Mouse (Mus musculus) lung, embryonic 15.5 days (tissue): ENCODE measurements around the gene Psma4. TPM values are rescaled to one million over a fixed set of nuclear protein-coding genes. Genes with fewer than 3 reads are reported as not detected.

Experiments used
- ATAC-seq: fragments of 200-750 bp; cut with Nextera tagmentation; 2 replicates; pipeline ENCODE4 v1.8.0; 2017; ENCODE audit warnings: moderate number of reproducible peaks, borderline replicate concordance; ENCODE audit not compliant: low FRiP score, low TSS enrichment; ENCODE audit errors: extremely low read depth
- H3K27ac ChIP-seq: fragments of 300-500 bp; sonication (generic); 2 replicates; pipeline ENCODE4 v1.5.1; 2015; ENCODE audit warnings: moderate library complexity, mild to moderate bottlenecking, inconsistent platforms
- H3K27me3 ChIP-seq: fragments of 300-500 bp; sonication (generic); 2 replicates; pipeline ENCODE4 v1.6.1; 2015; ENCODE audit warnings: inconsistent platforms
- H3K36me3 ChIP-seq: fragments of 300-500 bp; sonication (generic); 2 replicates; pipeline ENCODE4 v1.6.1; 2015; ENCODE audit warnings: inconsistent platforms
- H3K4me1 ChIP-seq: fragments of 300-500 bp; sonication (generic); 2 replicates; pipeline ENCODE4 v1.6.1; 2015; ENCODE audit warnings: inconsistent platforms
- H3K4me2 ChIP-seq: fragments of 300-500 bp; sonication (generic); 2 replicates; pipeline ENCODE4 v1.6.1; 2015; ENCODE audit warnings: inconsistent platforms, mild to moderate bottlenecking, moderate library complexity
- H3K4me3 ChIP-seq: fragments of 300-500 bp; sonication (generic); 2 replicates; pipeline ENCODE4 v1.5.1; 2015; ENCODE audit warnings: mild to moderate bottlenecking, inconsistent platforms
- H3K9ac ChIP-seq: fragments of 300-500 bp; sonication (generic); 2 replicates; pipeline ENCODE4 v1.6.1; 2015; ENCODE audit warnings: inconsistent platforms
- H3K9me3 ChIP-seq: fragments of 300-500 bp; sonication (generic); 2 replicates; pipeline ENCODE4 v1.6.1; 2016; ENCODE audit warnings: inconsistent platforms
- WGBS: fragments of 180-500 bp; shearing (Covaris S2); methylation state at CpG from one replicate; pipeline ENCODE4 v1.1.7; 2015; 5-methylcytosine and 5-hydroxymethylcytosine counted together
- polyA plus RNA-seq: library from polyadenylated mRNA; unstranded; fragments of >200 nt; fragmentation: Nextera tagmentation; extraction: Ambion mirVana; gene quantifications from 2 replicates; pipeline ENCODE4 v1.2.1, GENCODE M21; 2015

Gene Psma4
- 284 and 288 TPM in 2 replicates for polyA plus RNA-seq

DNA sequence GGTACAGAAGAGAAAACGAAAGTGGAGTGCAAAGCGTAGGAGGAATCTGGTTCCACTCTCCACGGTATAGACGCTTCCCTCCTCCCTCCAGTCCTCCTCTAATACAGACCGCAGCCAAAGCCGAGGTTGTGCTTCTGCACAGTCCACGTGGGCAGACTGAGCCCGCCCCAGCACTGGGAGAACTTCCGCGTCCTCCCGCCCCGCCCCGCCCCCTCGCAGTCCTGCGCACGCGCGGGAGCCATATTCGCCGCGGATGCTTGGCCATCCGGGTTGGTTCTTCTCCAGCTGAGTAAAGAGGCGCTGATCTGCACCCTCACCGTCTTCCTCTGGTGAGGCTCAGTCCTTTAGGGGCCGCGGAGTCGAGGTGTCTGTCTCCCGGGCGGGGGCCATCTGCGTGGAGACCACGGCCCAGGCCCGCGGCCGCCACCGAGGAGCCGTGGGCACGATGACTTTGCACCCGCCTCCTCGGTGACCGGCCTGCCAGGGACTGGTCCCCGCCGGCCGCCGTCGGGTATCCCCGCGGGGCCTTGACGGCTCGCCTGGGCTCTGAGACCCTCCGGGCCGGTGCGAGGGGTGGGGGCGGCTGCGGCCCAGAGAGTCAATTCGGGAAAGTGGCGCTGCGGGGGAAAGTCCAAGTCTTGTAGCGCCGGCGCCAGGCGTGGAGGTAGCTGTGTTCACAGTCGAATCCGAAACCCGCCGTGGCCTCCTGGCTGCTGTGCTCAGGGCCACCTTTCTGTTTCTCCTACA, at the start of gene Psma4, which contains the start of gene AY074887:
Gene Psma4, plus strand, starts transcription at position 216 of the 747 bp plus-strand sequence.
Gene AY074887, minus strand, starts transcription at position 424 of the 747 bp plus-strand sequence.
- Histone ChIP-seq H3K4me2 (peak within 1 kb of the TSS; percentile 60), H3K9ac (peak within 1 kb of the TSS; percentile 92), H3K4me3 (peak within 1 kb of the TSS; percentile 96), H3K36me3 (peaks cover 23% of the 10 kb centered on the region), H3K27me3 (no peaks in the 10 kb centered on the region), H3K9me3 (no peaks in the 10 kb centered on the region), H3K4me1 (peaks cover 6% of the 10 kb centered on the region), H3K27ac (peak within 1 kb of the TSS; percentile 92)
- peak; percentile 100 for ATAC-seq
- WGBS = under 1% methylated on average over 65 of the region's 65 CpGs

DNA sequence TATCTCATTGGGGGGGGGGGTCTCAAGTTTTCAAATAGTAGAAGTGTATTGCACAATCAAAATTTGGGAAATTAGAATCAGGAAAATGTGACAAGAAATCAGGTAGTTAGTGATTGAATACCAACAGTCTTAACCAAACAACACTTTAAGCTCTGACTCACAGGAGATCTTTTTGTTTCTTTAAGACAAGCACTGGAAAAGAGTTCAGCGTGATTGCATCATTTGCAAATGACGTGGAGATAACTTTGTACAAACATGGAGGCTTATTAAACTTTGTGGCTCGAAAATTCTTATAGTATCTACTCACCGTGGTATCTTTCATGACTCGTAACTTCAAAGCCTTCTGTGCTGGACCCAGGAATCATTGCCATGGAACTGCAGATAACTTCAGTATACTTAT, 41.1 kb upstream of the Psma4 start:
- ATAC-seq = no peak
- Histone ChIP-seq H3K4me2 (no peak overlapping the region), H3K4me3 (no peak overlapping the region), H3K27ac (no peak overlapping the region), H3K4me1 (no peaks in the 10 kb centered on the region), H3K36me3 (peaks cover 47% of the 10 kb centered on the region), H3K27me3 (no peaks in the 10 kb centered on the region), H3K9me3 (no peaks in the 10 kb centered on the region), H3K9ac (no peak overlapping the region)
- WGBS = 66% methylated on average over 5 of the region's 5 CpGs

DNA sequence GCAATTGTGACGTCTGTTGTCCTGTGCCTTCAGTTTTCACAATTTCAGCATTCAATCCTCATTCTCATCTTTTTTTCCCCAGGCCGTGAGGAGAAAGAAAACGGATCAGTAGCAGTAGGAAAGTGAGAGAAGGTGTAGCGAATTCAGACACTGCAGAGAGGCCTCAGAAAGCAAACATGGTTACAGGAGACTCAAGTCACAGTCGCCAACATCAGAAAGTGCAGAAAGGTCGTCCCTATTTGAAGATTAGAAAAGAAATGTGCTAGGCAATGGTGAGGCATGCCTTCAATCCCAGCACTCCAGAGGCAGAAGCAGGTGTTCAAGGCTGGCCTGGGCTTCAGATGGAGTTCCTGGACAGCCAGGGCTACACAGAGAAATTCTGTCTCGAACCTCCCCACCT, 35.0 kb upstream of the Psma4 start:
- Histone ChIP-seq H3K36me3 (peaks cover 8% of the 10 kb centered on the region; the same call in 1 of the 2 replicates), H3K4me1 (peaks cover 12% of the 10 kb centered on the region; the same call in 1 of the 2 replicates), H3K27me3 (no peaks in the 10 kb centered on the region), H3K4me2 (no peak overlapping the region), H3K9ac (no peak overlapping the region), H3K9me3 (no peaks in the 10 kb centered on the region), H3K27ac (no peak overlapping the region), H3K4me3 (no peak overlapping the region)
- 58% methylated on average over 7 of the region's 7 CpGs for WGBS
- ATAC-seq = no peak

DNA sequence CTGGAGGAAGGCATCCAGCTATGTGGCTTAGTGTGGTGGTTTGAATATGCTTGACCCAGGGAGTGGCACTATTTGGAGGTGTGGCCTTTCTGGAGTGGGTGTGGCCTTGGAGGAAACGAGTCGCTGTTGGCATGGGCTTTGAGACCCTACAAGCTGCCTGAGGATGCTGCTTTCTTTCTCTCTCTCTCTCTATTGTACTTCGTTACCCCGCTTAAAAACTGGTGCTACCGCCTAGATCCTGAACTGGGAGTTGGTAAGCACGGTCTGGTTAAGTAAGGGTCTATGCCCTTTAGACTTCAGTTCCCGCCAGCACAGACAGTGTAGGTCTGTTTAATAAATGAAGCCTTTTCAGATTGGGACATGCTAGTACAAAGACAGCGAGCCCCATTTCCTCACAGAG, 34.2 kb upstream of the Psma4 start:
- H3K27ac ChIP-seq = no peak overlapping the region
- H3K9me3 ChIP-seq = no peaks in the 10 kb centered on the region
- H3K4me1 ChIP-seq = peaks cover 12% of the 10 kb centered on the region; the same call in 1 of the 2 replicates
- H3K4me2 ChIP-seq = peak overlapping the region; percentile 90
- H3K36me3 ChIP-seq = peaks cover 5% of the 10 kb centered on the region; the same call in 1 of the 2 replicates
- ATAC-seq = no peak
- H3K4me3 ChIP-seq = peak overlapping the region; percentile 66
- no peaks in the 10 kb centered on the region for H3K27me3 ChIP-seq
- WGBS = 74% methylated on average over 8 of the region's 8 CpGs
- no peak overlapping the region for H3K9ac ChIP-seq

DNA sequence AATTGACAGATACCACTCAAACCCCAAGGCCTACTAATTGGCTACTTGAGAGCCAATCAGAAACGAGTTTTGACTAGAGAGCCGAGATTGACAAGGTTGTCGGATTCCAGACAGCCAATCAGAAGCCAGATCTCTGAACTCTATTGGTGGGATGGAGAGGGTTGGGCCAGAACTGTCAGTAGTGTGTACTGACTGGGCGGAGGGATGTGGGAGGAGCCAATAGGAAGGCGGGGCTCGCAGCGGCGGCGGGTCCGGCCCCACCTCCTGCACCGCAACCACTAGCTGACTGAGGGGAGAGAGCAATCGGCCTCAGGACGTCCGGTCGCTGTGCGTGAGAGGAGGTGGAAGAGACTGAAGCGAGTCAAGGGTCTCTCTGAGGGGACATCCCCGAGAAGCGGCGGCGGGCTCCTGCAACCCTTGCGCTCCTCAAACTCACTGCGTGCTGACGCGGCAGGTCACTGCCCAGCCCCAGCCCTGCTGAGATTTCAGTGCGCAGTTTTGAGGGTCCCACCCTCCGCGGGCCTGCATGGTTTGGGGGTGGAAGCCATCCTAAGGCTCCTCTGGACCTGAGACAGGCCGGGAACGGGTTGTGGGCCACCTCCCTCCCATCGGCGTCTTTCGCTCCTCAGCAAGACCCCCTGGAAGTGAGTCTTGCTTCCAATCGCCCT, 33.4 kb upstream of the Psma4 start, which contains the start of gene Hykk:
Gene Hykk, plus strand, starts transcription at position 274 of the 668 bp plus-strand sequence.
- under 1% methylated on average over 34 of the region's 34 CpGs for whole genome bisulfite sequencing
- peak; percentile 99 for ATAC-seq
- Histone ChIP-seq H3K9ac (peak within 1 kb of the TSS; percentile 73), H3K4me1 (peaks cover 12% of the 10 kb centered on the region; the same call in 1 of the 2 replicates), H3K27ac (peak within 1 kb of the TSS; percentile 55; the same call in 1 of the 2 replicates), H3K36me3 (0 out of 2 replicates have a peak, but pooled peaks cover 2% of the 10 kb centered on the region), H3K27me3 (no peaks in the 10 kb centered on the region), H3K4me2 (peak within 1 kb of the TSS; percentile 90), H3K9me3 (no peaks in the 10 kb centered on the region), H3K4me3 (peak within 1 kb of the TSS; percentile 66)

DNA sequence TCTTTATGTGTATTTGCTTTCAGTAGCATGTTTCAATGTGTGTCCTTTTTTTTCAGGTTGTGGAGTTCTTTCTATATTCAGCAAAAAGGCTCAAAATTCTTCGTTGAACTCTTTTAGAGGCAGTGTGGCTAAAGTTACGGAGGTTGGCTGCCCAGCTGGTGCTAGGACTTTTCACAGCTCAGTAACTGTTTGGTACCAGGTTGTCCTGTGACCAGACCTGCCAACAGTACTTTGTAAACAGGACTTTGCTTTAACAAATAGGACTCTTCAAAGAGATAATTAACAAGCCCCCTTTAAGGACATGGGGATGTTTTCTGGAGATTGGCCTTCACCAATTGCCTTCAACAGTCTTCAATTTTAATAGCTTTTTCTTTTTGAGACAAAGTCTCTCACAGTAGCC, 32.4 kb upstream of the Psma4 start:
- WGBS = 61% methylated on average over 2 of the region's 2 CpGs
- Histone ChIP-seq H3K4me3 (peak overlapping the region; percentile 66), H3K4me2 (peak overlapping the region; percentile 90)

DNA sequence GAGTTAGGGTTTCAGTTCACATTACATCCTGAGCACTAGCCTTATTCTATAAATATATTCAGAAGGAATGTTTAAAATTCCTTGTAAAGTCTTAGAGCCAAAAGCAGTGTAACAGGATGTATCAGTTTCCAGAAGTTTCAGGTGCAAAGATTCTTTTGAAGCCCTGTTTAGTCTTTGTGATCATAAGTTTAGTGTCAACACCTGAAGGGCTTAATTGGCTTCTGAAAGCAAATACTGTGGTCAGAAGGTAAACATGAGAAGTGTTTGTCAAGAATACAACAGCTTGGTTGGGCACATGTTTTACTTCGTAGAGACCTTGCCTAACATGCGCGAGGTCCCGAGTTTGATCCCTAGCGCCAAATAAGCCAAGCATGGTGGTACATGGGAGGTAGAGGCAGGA, 31.8 kb upstream of the Psma4 start:
- no peak overlapping the region for H3K9ac ChIP-seq
- no peaks in the 10 kb centered on the region for H3K27me3 ChIP-seq
- no peaks in the 10 kb centered on the region for H3K9me3 ChIP-seq
- H3K4me1 ChIP-seq = peaks cover 12% of the 10 kb centered on the region; the same call in 1 of the 2 replicates
- no peak overlapping the region for H3K4me2 ChIP-seq
- no peak for ATAC-seq
- H3K36me3 ChIP-seq = 0 out of 2 replicates have a peak, but pooled peaks cover 5% of the 10 kb centered on the region
- H3K4me3 ChIP-seq = no peak overlapping the region
- H3K27ac ChIP-seq = no peak overlapping the region; the same call in 1 of the 2 replicates
- 63% methylated on average over 5 of the region's 5 CpGs for WGBS

More for the DNA sequence above, 32.4 kb upstream of the Psma4 start:
- no peak for ATAC-seq
- Histone ChIP-seq H3K9ac (0 out of 2 replicates have a peak overlapping the region, but pooled peaks have one; percentile 73), H3K36me3 (0 out of 2 replicates have a peak, but pooled peaks cover 5% of the 10 kb centered on the region), H3K27ac (no peak overlapping the region), H3K9me3 (no peaks in the 10 kb centered on the region), H3K27me3 (no peaks in the 10 kb centered on the region), H3K4me1 (peaks cover 12% of the 10 kb centered on the region; the same call in 1 of the 2 replicates)

DNA sequence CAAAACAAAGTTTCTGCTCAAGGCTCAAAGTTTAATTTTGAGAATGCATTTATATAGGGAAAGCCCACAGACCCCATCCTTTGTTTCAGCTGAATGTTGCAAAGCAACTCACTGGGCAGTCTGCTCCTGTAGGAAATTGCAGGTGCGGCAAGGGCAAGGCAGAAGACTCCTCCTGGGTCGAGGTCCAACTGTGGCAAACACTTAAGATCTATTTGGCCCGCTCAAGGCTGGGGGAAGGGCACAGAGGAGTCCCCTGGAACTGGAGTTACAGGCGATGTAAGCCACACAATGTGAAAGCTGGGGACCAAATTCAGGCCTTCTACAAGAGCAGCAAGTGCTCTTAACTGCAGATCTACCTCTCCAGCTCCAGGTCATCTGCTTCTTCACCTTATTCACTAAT, 30.6 kb upstream of the Psma4 start:
- Histone ChIP-seq H3K27me3 (no peaks in the 10 kb centered on the region), H3K9ac (no peak overlapping the region), H3K4me3 (no peak overlapping the region), H3K4me2 (no peak overlapping the region), H3K27ac (no peak overlapping the region), H3K4me1 (peaks cover 12% of the 10 kb centered on the region; the same call in 1 of the 2 replicates), H3K9me3 (no peaks in the 10 kb centered on the region), H3K36me3 (0 out of 2 replicates have a peak, but pooled peaks cover 5% of the 10 kb centered on the region)
- ATAC-seq = no peak
- WGBS = 39% methylated on average over 4 of the region's 4 CpGs

DNA sequence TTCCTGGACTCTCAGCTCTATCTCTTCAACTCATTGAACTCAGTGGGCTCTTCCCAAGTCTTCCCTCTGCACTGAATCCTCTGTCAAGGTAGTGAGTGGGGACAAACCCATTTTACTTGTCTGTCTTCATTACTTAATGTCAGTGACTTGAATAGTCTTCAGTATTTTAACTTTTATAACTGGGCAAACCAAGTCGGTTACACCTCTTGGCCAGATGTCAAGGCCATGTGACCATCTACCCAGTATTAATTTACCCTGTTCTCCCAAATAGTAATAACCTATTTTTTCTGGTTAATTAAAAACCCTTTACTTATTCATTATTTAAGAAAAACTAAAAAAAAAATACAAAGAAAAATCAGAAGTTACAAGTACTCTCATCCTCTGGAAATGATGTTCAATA, 19.8 kb upstream of the Psma4 start:
- H3K9ac ChIP-seq = no peak overlapping the region
- no peaks in the 10 kb centered on the region for H3K9me3 ChIP-seq
- H3K27me3 ChIP-seq = no peaks in the 10 kb centered on the region
- H3K4me1 ChIP-seq = no peaks in the 10 kb centered on the region
- ATAC-seq = no peak
- H3K27ac ChIP-seq = no peak overlapping the region
- WGBS = 83% methylated on average over 1 of the region's 1 CpGs
- no peaks in the 10 kb centered on the region for H3K36me3 ChIP-seq
- no peak overlapping the region for H3K4me3 ChIP-seq
- H3K4me2 ChIP-seq = no peak overlapping the region

DNA sequence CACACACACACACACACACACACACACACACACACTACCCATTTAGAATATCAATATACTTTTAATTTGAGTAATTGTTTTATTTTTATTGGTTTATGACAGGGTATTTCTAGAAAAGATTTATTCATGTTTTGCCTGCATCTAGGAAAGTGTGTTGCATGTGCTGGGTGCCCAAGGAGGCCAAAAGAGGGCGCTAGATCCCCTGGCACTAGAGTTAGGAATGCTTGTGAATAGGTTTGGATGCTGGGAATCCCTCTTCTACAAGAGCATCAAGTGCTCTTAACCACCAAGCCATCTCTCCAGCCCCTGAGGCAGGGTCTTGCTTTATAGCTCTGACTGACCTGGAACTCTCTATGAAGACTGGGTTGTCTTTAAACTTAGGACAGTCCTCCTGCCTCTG, 18.8 kb upstream of the Psma4 start:
- Histone ChIP-seq H3K4me2 (no peak overlapping the region), H3K4me3 (no peak overlapping the region), H3K27ac (no peak overlapping the region), H3K36me3 (no peaks in the 10 kb centered on the region), H3K9me3 (no peaks in the 10 kb centered on the region), H3K4me1 (no peaks in the 10 kb centered on the region), H3K9ac (no peak overlapping the region), H3K27me3 (no peaks in the 10 kb centered on the region)
- no peak for ATAC-seq
- 4% methylated on average over 1 of the region's 1 CpGs for WGBS

DNA sequence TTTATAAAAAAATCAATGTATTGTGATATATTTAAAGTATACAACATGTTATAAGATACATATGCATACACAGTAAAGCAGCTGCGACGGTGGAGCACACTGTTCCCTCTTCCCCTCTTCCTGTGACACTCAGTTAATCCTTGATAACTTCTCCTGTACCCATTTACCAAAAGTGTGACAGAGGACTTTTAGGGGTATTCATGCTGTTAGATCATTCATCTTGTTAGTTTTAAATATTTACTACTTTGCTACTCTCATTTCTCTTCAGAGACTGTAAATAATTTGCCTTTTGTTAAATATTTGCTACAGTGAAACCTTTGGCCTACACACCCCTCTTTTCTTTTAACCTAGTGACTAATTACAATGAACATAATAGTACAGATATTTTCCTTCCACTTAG, 18.2 kb upstream of the Psma4 start:
- H3K4me2 ChIP-seq = no peak overlapping the region
- H3K4me1 ChIP-seq = no peaks in the 10 kb centered on the region
- no peaks in the 10 kb centered on the region for H3K27me3 ChIP-seq
- no peak overlapping the region for H3K9ac ChIP-seq
- 55% methylated on average over 2 of the region's 2 CpGs for WGBS
- no peaks in the 10 kb centered on the region for H3K36me3 ChIP-seq
- H3K9me3 ChIP-seq = no peaks in the 10 kb centered on the region
- no peak overlapping the region for H3K27ac ChIP-seq
- no peak for ATAC-seq
- no peak overlapping the region for H3K4me3 ChIP-seq

DNA sequence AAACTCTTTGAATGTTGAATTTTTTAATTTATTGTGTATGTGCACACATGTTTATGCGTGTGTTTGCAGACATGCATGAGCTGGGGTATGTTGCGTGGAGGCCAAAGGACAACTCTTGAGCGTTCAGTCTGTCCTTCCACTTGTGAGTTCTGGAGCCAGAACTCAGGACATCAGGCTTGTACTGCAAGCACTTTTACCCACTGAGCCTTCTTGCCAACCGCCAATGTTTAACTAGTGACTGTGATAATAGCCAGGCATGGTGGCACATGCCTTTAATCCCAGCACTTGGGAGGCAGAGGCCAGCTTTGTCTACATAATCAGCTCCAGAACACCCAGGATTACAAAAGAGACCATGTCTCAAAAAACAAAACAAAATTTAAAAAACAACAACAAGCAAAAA, 8.5 kb upstream of the Psma4 start:
- no peak overlapping the region for H3K9ac ChIP-seq
- no peaks in the 10 kb centered on the region for H3K9me3 ChIP-seq
- no peaks in the 10 kb centered on the region for H3K36me3 ChIP-seq
- ATAC-seq = no peak
- no peaks in the 10 kb centered on the region for H3K4me1 ChIP-seq
- H3K4me3 ChIP-seq = no peak overlapping the region
- H3K27ac ChIP-seq = no peak overlapping the region
- H3K4me2 ChIP-seq = no peak overlapping the region
- no peaks in the 10 kb centered on the region for H3K27me3 ChIP-seq
- 80% methylated on average over 4 of the region's 4 CpGs for WGBS
